Mouse (Mus musculus): ENCODE data around the gene Csrp3.

DNA sequence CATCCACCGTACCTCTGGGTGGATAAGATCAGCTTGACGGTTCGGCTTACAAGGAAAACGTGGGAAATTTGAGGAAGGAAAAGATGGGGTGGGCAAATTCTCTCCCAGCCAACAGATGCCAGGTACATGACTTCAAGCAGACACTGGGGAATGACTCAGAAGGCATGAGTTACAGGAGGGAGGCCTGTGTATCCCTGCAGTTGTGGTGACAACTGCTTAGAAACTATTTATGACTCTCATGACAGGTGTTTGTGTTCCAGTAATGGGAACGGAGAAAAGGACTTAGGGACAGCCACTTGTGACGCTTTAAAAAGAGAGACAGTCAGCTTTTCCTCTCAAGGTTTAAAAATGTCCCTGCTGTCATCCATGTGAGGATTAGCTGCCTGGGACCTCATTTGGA, 22.3 kb upstream of the Csrp3 start:
- TF ChIP-seq CTCF (IDR thresholded peaks at IDR 0.05; ENCODE audit: low read depth, low read length) (no peak), POLR2A (IDR thresholded peaks at IDR 0.05; ENCODE audit: insufficient read depth, low read length) (no peak)

All from ES-Bruce4 (cell line).